Mouse (Mus musculus) hindbrain, embryonic 14.5 days (tissue): ENCODE measurements around the gene Aamp. TPM values are rescaled to one million over a fixed set of nuclear protein-coding genes. Genes with fewer than 3 reads are reported as not detected.

Experiments used
- ATAC-seq: fragments of 200-750 bp; cut with Nextera tagmentation; 2 replicates; pipeline ENCODE4 v1.8.0; 2017; ENCODE audit warnings: moderate number of reproducible peaks, mild to moderate bottlenecking, moderate TSS enrichment, moderate library complexity; ENCODE audit not compliant: low FRiP score
- DNase-seq: peaks from one replicate; pipeline ENCODE4 v3.0.0-alpha.2; 2015; ENCODE audit warnings: low spot score
- H3K27ac ChIP-seq: fragments of 300-500 bp; sonication (generic); 2 replicates; pipeline ENCODE4 v1.5.1; 2014; ENCODE audit warnings: mild to moderate bottlenecking, moderate library complexity
- H3K27me3 ChIP-seq: fragments of 300-500 bp; sonication (generic); 2 replicates; pipeline ENCODE4 v1.6.1; 2014; ENCODE audit warnings: mild to moderate bottlenecking, low read length, mixed read lengths; ENCODE audit not compliant: control insufficient read depth, insufficient read depth
- H3K36me3 ChIP-seq: fragments of 300-500 bp; sonication (generic); replicated peaks from 2 replicates; pipeline ENCODE4 v1.6.1; 2014; ENCODE audit not compliant: control insufficient read depth, insufficient read depth
- H3K4me1 ChIP-seq: fragments of 300-500 bp; sonication (generic); replicated peaks from 2 replicates; pipeline ENCODE4 v1.6.1; 2014; ENCODE audit warnings: antibody characterized with exemption, low read length, mixed read lengths; ENCODE audit not compliant: control insufficient read depth, insufficient read depth
- H3K4me2 ChIP-seq: fragments of 300-500 bp; sonication (generic); replicated peaks from 2 replicates; pipeline ENCODE4 v1.6.1; 2014; ENCODE audit warnings: mild to moderate bottlenecking, moderate library complexity
- H3K4me3 ChIP-seq: fragments of 300-500 bp; sonication (generic); replicated peaks from 2 replicates; pipeline ENCODE4 v1.5.1; 2014; ENCODE audit warnings: mild to moderate bottlenecking, low read length
- H3K9ac ChIP-seq: fragments of 300-500 bp; sonication (generic); 2 replicates; pipeline ENCODE4 v1.6.1; 2014
- H3K9me3 ChIP-seq: fragments of 300-500 bp; sonication (generic); 2 replicates; pipeline ENCODE4 v1.6.1; 2016; ENCODE audit warnings: low read length; ENCODE audit not compliant: control insufficient read depth
- WGBS: fragments of 180-500 bp; shearing (Covaris S2); extraction: QIAGEN DNeasy Blood & Tissue Kit; methylation state at CpG from one replicate; pipeline ENCODE4 v1.1.7; 2014; 5-methylcytosine and 5-hydroxymethylcytosine counted together
- polyA plus RNA-seq: library from polyadenylated mRNA; unstranded; fragments of >200 nt; fragmentation: Nextera tagmentation; extraction: Ambion mirVana; gene quantifications from 2 replicates; pipeline ENCODE4 v1.2.1, GENCODE M21; 2014

The Aamp gene
- polyA plus RNA-seq, 1 experiment from 2014 or later: 188 TPM

DNA sequence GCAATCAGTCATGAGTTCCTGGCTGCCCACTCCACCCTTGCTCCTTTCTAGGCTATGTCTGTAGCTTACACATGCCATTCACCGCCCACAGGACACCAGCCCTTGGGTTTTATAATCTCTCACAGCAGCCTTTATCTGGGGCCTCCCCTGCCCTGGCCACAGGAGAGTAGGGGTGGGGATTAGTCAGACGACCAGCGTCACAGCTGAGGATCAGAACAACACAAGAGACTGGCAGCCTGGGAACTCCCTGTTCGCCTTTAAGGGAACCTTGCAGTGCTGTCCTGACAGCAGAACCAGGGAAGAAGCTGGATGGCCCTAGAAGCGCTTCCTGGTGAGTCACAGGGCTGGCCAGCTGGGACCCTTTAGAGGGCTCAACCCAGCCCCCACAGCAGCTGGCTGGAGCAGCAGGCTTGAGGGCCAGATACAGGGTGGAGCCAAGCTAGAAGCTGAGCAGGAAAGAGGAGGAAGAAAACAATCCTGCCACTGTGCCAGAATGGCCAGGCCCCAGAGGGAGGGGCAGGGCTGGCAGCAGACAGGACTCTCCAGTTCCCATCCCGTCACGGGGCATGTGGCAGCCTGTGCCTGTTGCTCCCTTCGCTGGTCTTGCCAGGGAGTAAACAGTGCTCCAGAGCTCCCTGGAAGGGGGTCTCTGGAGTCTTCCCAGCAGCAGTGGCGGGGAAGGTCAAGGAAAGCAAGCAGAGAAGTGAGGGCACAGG lies 11.1 kb upstream of the Aamp start:
- Histone ChIP-seq H3K27ac (peak overlapping the region; percentile 80), H3K9ac (peak overlapping the region; percentile 17; the same call in 1 of the 2 replicates), H3K4me1 (peaks cover 13% of the 10 kb centered on the region; the same call in 1 of the 2 replicates), H3K9me3 (no peaks in the 10 kb centered on the region), H3K4me2 (peak overlapping the region; percentile 22), H3K27me3 (no peaks in the 10 kb centered on the region), H3K4me3 (no peak overlapping the region), H3K36me3 (peaks cover 21% of the 10 kb centered on the region)
- peak; percentile 90 for ATAC-seq
- WGBS: 24% methylated on average over 9 of the region's 9 CpGs
- peak; percentile 62 for DNase-seq

GRCm38 (mm10) chr1:74294733-74295455 lies 10.4 kb upstream of the Aamp start:
- Histone ChIP-seq H3K9me3 (no peaks in the 10 kb centered on the region), H3K27ac (peak overlapping the region; percentile 80), H3K4me2 (peak overlapping the region; percentile 22), H3K9ac (peak overlapping the region; percentile 17; the same call in 1 of the 2 replicates), H3K4me3 (no peak overlapping the region), H3K36me3 (peaks cover 23% of the 10 kb centered on the region), H3K4me1 (peaks cover 13% of the 10 kb centered on the region; the same call in 1 of the 2 replicates), H3K27me3 (no peaks in the 10 kb centered on the region)
- WGBS: 94% methylated on average over 6 of the region's 6 CpGs
- DNase-seq (no peak), ATAC-seq (no peak)

GRCm38 (mm10) chr1:74294090-74294643 lies 9.6 kb upstream of the Aamp start:
- DNase-seq: no peak
- Histone ChIP-seq H3K9me3 (no peaks in the 10 kb centered on the region), H3K27ac (no peak overlapping the region), H3K4me1 (peaks cover 13% of the 10 kb centered on the region; the same call in 1 of the 2 replicates), H3K27me3 (no peaks in the 10 kb centered on the region), H3K9ac (no peak overlapping the region), H3K4me3 (no peak overlapping the region), H3K4me2 (no peak overlapping the region), H3K36me3 (peaks cover 27% of the 10 kb centered on the region)
- no peak for ATAC-seq
- WGBS: 91% methylated on average over 3 of the region's 3 CpGs

GRCm38 (mm10) chr1:74293306-74293960 lies 8.9 kb upstream of the Aamp start:
- no peak overlapping the region for H3K4me3 ChIP-seq
- H3K9ac ChIP-seq: no peak overlapping the region
- H3K27me3 ChIP-seq: no peaks in the 10 kb centered on the region
- H3K4me1 ChIP-seq: peaks cover 13% of the 10 kb centered on the region; the same call in 1 of the 2 replicates
- peaks cover 33% of the 10 kb centered on the region for H3K36me3 ChIP-seq
- H3K27ac ChIP-seq: no peak overlapping the region
- WGBS: 84% methylated on average over 8 of the region's 8 CpGs
- H3K9me3 ChIP-seq: no peaks in the 10 kb centered on the region
- no peak for ATAC-seq
- H3K4me2 ChIP-seq: no peak overlapping the region
- DNase-seq: no peak

DNA sequence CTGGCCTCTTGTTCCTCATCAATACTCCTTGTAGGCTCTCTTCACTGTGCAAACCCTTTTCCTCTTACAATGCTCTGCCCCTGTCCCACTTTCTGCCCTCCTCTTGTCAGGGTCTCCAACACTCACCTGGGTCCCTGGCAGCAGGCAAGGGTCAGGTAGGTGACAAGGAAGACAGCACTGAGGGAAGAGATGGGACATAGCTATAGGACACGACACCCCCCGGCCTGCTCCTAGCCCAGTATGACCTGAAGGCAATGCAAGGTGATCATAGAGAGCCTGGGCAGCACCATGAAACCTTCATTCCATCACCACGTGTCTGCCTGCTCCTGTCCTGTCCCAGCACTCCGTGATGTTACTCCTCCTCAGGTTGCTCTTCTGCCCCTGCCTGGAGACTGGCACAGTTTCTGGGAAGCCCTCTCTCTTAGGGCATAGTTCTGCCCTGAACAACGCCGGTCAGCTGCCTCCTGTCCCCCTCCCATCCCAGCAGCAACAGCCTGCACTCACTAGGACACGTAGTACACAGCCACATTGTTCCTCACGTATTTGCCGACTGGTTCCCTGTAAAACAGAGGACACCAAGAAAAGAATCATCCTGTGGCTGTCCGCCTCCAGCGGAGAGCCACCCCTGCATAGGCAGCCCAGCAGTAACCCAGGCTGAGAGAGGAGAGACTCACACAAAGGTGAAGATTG lies 7.9 kb upstream of the Aamp start:
- ATAC-seq (no peak), DNase-seq (no peak)
- no peak overlapping the region for H3K4me3 ChIP-seq
- H3K36me3 ChIP-seq: peaks cover 33% of the 10 kb centered on the region
- no peak overlapping the region for H3K9ac ChIP-seq
- peaks cover 13% of the 10 kb centered on the region; the same call in 1 of the 2 replicates for H3K4me1 ChIP-seq
- H3K9me3 ChIP-seq: no peaks in the 10 kb centered on the region
- no peak overlapping the region for H3K4me2 ChIP-seq
- no peaks in the 10 kb centered on the region for H3K27me3 ChIP-seq
- H3K27ac ChIP-seq: no peak overlapping the region
- 87% methylated on average over 11 of the region's 11 CpGs for WGBS

DNA sequence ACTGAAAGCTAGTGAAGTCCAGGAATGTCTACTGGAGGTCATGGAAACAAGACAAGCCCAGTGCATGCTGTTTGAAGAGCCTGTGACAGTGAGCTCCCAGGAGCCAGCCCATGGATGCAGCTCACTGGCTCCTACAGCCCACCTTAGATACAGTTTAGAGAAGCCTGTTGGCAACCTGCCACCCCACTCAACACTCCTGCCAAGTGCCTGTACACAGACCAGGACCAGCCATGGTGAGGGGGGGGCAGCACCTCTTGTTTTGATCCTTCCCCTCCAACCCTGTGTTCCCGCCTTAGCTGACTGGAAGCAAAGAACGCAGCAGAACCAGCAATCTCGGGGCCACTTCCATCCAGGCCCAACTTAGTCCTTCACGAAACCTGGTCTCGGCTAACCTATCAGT lies 5.6 kb upstream of the Aamp start:
- WGBS: 91% methylated on average over 5 of the region's 5 CpGs

DNA sequence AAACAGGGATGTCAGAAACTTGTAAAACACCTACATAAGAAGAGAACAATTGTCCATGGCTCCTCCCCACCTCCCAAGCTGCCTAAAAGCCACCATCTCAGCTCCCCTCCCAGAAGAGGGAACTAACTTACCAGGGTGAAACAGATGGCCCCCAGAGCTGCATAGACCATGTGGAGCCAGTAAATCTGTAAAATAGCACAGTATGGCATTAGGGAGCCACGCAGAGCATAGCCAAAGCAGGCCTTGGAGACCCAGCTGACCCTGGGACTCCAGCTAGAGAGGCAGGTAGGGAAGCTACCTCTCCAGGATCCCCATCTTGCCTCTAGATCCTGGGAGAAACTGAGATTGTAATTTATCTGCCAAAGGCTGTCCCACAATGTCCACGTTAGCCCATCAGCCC lies 5.2 kb upstream of the Aamp start:
- no peak overlapping the region for H3K27ac ChIP-seq
- H3K9me3 ChIP-seq: no peaks in the 10 kb centered on the region
- H3K4me1 ChIP-seq: no peaks in the 10 kb centered on the region; the same call in 1 of the 2 replicates
- no peaks in the 10 kb centered on the region for H3K27me3 ChIP-seq
- H3K36me3 ChIP-seq: peaks cover 33% of the 10 kb centered on the region
- H3K4me2 ChIP-seq: no peak overlapping the region
- ATAC-seq (no peak), DNase-seq (no peak)
- H3K9ac ChIP-seq: no peak overlapping the region
- 84% methylated on average over 2 of the region's 2 CpGs for WGBS
- H3K4me3 ChIP-seq: no peak overlapping the region

More for the DNA sequence above, 5.6 kb upstream of the Aamp start:
- H3K27ac ChIP-seq: no peak overlapping the region
- no peaks in the 10 kb centered on the region for H3K9me3 ChIP-seq
- H3K4me1 ChIP-seq: peaks cover 3% of the 10 kb centered on the region; the same call in 1 of the 2 replicates
- no peaks in the 10 kb centered on the region for H3K27me3 ChIP-seq
- H3K9ac ChIP-seq: no peak overlapping the region
- DNase-seq (no peak), ATAC-seq (no peak)
- no peak overlapping the region for H3K4me2 ChIP-seq
- no peak overlapping the region for H3K4me3 ChIP-seq
- peaks cover 33% of the 10 kb centered on the region for H3K36me3 ChIP-seq

GRCm38 (mm10) chr1:74289248-74289647 lies 4.7 kb upstream of the Aamp start:
- Histone ChIP-seq H3K4me2 (no peak overlapping the region), H3K27me3 (no peaks in the 10 kb centered on the region), H3K4me1 (no peaks in the 10 kb centered on the region; the same call in 1 of the 2 replicates), H3K9me3 (no peaks in the 10 kb centered on the region), H3K4me3 (no peak overlapping the region), H3K27ac (no peak overlapping the region), H3K36me3 (peaks cover 33% of the 10 kb centered on the region), H3K9ac (no peak overlapping the region)
- 90% methylated on average over 9 of the region's 9 CpGs for WGBS
- DNase-seq (no peak), ATAC-seq (no peak)
